Mouse (Mus musculus) liver, embryonic 14.5 days (tissue): Measurements from ENCODE around the gene Snx14.

ENCODE experiments used
- CTCF ChIP-seq: IDR thresholded peaks from 2 replicates; pipeline ENCODE4 v1.5.1; 2016; ENCODE audit warnings: antibody characterized with exemption, low read depth, control low read depth
- EP300 ChIP-seq: IDR thresholded peaks from 2 replicates; pipeline ENCODE4 v1.6.1; 2016; ENCODE audit warnings: antibody characterized with exemption, low read depth

DNA sequence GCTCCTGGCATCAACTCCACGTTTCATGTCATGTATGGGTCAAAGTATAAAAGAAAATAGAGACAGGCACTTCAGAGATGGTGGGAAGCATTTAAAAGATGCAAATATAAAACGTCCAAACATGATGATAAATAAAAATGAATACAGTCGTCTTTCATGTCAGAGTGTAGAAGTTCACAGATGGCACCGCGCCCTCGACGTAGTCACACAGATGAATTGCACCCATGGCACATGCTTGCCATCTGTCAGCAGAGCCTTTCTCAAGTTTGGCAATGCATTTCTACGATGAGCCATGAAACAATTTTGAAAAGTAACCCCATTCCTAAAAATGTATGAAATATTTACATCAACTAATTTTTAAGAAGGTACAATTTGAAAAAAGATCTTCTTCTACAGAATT lies 43.9 kb downstream of the Snx14 start:
- TF ChIP-seq CTCF (no peak), EP300 (no peak)
